Mouse (Mus musculus) heart, embryonic 15.5 days (tissue): ENCODE results near the gene Rpl9. TPM values are rescaled to one million over a fixed set of nuclear protein-coding genes. Genes with fewer than 3 reads are reported as not detected.
A peak's percentile ranks its signal among the peaks of the same experiment; 100 is the strongest.

ENCODE experiments used
- ATAC-seq: fragments of 200-750 bp; cut with Nextera tagmentation; replicated peaks from 2 replicates; pipeline ENCODE4 v1.8.0; 2017; ENCODE audit warnings: low read depth, moderate TSS enrichment; ENCODE audit not compliant: insufficient number of reproducible peaks, insufficient read depth, low FRiP score
- H3K27ac ChIP-seq: fragments of 300-500 bp; sonication (generic); 2 replicates; pipeline ENCODE4 v1.5.1; 2015; ENCODE audit warnings: mild to moderate bottlenecking, inconsistent platforms
- H3K27me3 ChIP-seq: fragments of 300-500 bp; sonication (generic); 2 replicates; pipeline ENCODE4 v1.6.1; 2015; ENCODE audit warnings: inconsistent platforms
- H3K36me3 ChIP-seq: fragments of 300-500 bp; sonication (generic); 2 replicates; pipeline ENCODE4 v1.6.1; 2015; ENCODE audit warnings: mild to moderate bottlenecking, inconsistent platforms
- H3K4me1 ChIP-seq: fragments of 300-500 bp; sonication (generic); replicated peaks from 2 replicates; pipeline ENCODE4 v1.6.1; 2015; ENCODE audit warnings: inconsistent platforms
- H3K4me2 ChIP-seq: fragments of 300-500 bp; sonication (generic); 2 replicates; pipeline ENCODE4 v1.6.1; 2015; ENCODE audit warnings: inconsistent platforms, mild to moderate bottlenecking, moderate library complexity
- H3K4me3 ChIP-seq: fragments of 300-500 bp; sonication (generic); 2 replicates; pipeline ENCODE4 v1.5.1; 2015; ENCODE audit warnings: mild to moderate bottlenecking, inconsistent platforms
- H3K9ac ChIP-seq: fragments of 300-500 bp; sonication (generic); 2 replicates; pipeline ENCODE4 v1.6.1; 2015; ENCODE audit warnings: mild to moderate bottlenecking, inconsistent platforms
- H3K9me3 ChIP-seq: fragments of 300-500 bp; sonication (generic); replicated peaks from 2 replicates; pipeline ENCODE4 v1.6.1; 2016; ENCODE audit warnings: inconsistent platforms
- WGBS: fragments of 180-500 bp; shearing (Covaris S2); methylation state at CpG from one replicate; pipeline ENCODE4 v1.1.7; 2015; ENCODE audit warnings: mixed read lengths; 5-methylcytosine and 5-hydroxymethylcytosine counted together
- polyA plus RNA-seq: library from polyadenylated mRNA; unstranded; fragments of >200 nt; fragmentation: Nextera tagmentation; extraction: Ambion mirVana; gene quantifications from 2 replicates; pipeline ENCODE4 v1.2.1, GENCODE M21; 2015

Gene Rpl9
- polyA plus RNA-seq, 1 experiment from 2014 or later = 539 TPM

DNA sequence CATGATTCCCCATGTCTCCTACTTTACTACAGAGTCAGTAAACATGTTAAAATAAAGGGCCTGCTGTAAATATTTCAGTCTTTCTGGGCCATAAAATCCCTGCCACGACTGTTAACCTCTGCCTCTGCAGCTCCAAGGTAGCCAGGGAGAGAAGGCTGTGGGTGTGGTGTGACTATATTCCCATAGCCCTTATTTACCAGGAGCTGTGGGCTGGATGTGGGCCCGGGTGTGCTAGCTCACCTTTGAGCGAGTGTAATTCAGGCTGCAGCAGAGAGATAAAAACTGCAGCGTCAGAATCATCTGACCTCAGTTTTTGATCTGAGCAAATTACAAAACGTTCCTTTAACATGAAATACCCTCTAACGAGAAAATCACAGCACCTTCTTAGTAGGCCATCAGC is 29.6 kb upstream of the Rpl9 start:
- no peak overlapping the region for H3K9ac ChIP-seq
- H3K27ac ChIP-seq = no peak overlapping the region
- no peak overlapping the region for H3K4me2 ChIP-seq
- peaks cover 64% of the 10 kb centered on the region for H3K36me3 ChIP-seq
- no peaks in the 10 kb centered on the region for H3K9me3 ChIP-seq
- no peak overlapping the region for H3K4me3 ChIP-seq
- peaks cover 13% of the 10 kb centered on the region for H3K4me1 ChIP-seq
- ATAC-seq = no peak
- no peaks in the 10 kb centered on the region for H3K27me3 ChIP-seq
- WGBS = 75% methylated on average over 6 of the region's 6 CpGs

DNA sequence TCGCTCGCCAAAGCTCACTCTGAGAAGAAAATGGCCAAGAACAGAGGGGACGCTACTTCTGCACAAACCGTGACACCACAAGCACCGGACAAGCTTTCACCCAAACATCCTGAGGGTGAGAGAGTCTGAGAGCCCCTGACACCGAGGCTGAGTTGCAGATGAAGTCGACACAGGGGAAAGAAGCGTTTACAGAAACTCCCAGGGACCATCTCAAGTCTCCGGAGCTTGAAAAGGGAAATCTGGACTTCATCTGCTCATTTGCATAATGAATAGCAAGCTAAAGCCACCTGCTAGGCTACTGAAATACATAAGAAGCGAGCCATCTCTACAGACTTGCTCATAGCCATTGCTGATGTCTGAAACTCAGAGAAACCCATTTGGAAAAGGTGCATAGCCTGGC is 27.9 kb upstream of the Rpl9 start:
- Histone ChIP-seq H3K4me2 (no peak overlapping the region), H3K9ac (no peak overlapping the region), H3K4me3 (no peak overlapping the region), H3K9me3 (no peaks in the 10 kb centered on the region), H3K27me3 (no peaks in the 10 kb centered on the region), H3K36me3 (peaks cover 60% of the 10 kb centered on the region), H3K4me1 (peaks cover 27% of the 10 kb centered on the region), H3K27ac (no peak overlapping the region)
- no peak for ATAC-seq
- WGBS = 78% methylated on average over 10 of the region's 10 CpGs

DNA sequence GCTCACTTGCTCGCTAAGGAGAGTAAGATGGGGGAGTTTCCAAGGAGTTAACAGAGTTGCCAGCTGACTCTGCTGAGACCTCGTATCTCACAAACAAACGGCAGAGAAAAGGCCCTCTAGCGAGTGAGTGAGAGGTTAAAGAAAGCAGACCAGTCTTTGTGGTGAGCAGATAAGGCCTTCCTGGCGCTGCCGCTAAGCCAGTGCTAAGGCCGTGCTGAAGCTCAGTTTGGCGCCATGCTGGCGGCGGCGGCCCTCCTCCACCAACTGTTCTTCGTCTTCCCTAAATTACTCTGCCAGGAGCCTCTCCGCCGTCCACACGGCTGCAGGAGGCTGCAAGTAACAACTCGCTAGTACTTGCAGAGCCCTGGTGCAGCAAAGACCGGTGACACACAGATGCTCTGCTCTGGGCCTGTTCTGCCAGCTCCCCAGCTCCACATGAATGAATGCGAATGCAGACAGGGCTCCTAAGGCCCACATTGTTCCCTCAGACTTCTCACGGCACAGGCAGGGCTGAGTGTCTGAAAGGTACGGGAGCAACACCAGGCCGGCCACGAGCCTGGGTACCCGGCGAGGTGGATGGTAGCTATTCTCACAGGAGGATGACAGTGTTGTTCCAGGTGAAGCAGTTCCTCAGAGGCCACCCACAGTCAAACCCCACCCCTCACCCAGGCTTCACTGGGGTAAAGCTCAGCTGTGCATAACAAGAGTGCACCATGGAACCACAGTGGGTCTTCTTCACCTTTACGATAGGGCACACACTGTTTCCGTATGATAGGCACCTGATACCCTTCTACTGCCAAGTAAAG is 24.6 kb upstream of the Rpl9 start:
- no peaks in the 10 kb centered on the region for H3K9me3 ChIP-seq
- no peaks in the 10 kb centered on the region for H3K27me3 ChIP-seq
- peaks cover 29% of the 10 kb centered on the region for H3K4me1 ChIP-seq
- H3K36me3 ChIP-seq = peaks cover 40% of the 10 kb centered on the region
- WGBS = 17% methylated on average over 26 of the region's 26 CpGs
- no peak overlapping the region; the same call in 1 of the 2 replicates for H3K4me3 ChIP-seq
- peak; percentile 87 for ATAC-seq
- H3K9ac ChIP-seq = 0 out of 2 replicates have a peak overlapping the region, but pooled peaks have one; percentile 10
- peak overlapping the region; percentile 45 for H3K4me2 ChIP-seq
- H3K27ac ChIP-seq = peak overlapping the region; percentile 91

GRCm38 (mm10) chr5:65407989-65408388 is 16.7 kb upstream of the Rpl9 start:
- ATAC-seq = no peak
- no peak overlapping the region for H3K27ac ChIP-seq
- peaks cover 68% of the 10 kb centered on the region for H3K36me3 ChIP-seq
- H3K9ac ChIP-seq = no peak overlapping the region
- no peaks in the 10 kb centered on the region for H3K27me3 ChIP-seq
- H3K4me2 ChIP-seq = no peak overlapping the region
- no peak overlapping the region for H3K4me3 ChIP-seq
- H3K4me1 ChIP-seq = no peaks in the 10 kb centered on the region
- H3K9me3 ChIP-seq = no peaks in the 10 kb centered on the region
- WGBS = 62% methylated on average over 12 of the region's 12 CpGs

DNA sequence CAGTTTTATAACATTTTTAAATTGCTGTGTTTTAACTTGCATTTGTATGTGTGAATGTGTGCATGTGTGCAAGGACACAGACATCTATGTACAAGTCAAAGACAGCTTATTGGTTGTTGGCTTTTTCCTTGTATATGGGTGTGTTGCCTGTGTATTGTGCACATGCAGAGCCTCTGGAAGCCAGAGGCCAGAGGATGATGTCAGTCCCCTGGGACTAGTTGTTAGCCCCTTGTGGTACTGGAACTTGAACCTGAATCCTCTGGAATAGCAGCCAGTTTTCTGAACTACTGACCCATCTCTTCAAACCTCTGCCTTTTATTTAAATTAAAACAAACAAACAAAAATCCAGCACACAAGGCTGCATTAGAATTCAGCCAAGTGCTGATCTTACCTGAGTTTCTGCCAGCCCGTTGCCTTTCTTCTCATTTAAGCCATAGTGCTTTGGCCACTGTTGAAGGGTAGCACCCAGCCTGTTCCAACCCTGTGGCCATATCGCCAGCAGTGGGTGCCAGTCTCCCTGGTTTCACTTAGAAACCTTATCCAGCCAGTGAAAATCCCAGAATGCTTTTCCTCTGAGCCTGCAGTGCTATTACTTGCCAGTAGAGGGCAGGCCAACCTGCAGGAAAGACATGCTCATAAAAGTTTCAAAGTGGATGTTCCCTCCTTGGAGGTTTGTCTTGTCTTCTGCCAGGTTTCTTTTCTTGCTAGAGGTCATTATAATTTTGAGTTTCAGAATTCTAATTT is 10.2 kb upstream of the Rpl9 start:
- Histone ChIP-seq H3K27me3 (no peaks in the 10 kb centered on the region), H3K9ac (no peak overlapping the region), H3K9me3 (no peaks in the 10 kb centered on the region), H3K4me2 (no peak overlapping the region), H3K36me3 (peaks cover 74% of the 10 kb centered on the region), H3K27ac (no peak overlapping the region), H3K4me3 (no peak overlapping the region), H3K4me1 (no peaks in the 10 kb centered on the region)
- peak; percentile 53; the same call in 1 of the 2 replicates for ATAC-seq
- WGBS = 27% methylated on average over 2 of the region's 2 CpGs

GRCm38 (mm10) chr5:65394425-65394824 is 3.2 kb upstream of the Rpl9 start:
- 90% methylated on average over 7 of the region's 7 CpGs for WGBS
- Histone ChIP-seq H3K9me3 (no peaks in the 10 kb centered on the region), H3K27me3 (no peaks in the 10 kb centered on the region), H3K4me3 (no peak overlapping the region), H3K4me1 (peaks cover 9% of the 10 kb centered on the region), H3K36me3 (peaks cover 40% of the 10 kb centered on the region), H3K9ac (no peak overlapping the region), H3K27ac (no peak overlapping the region), H3K4me2 (no peak overlapping the region)
- no peak for ATAC-seq

GRCm38 (mm10) chr5:65391753-65392152 is 509 bp upstream of the Rpl9 start:
- peaks cover 49% of the 10 kb centered on the region for H3K36me3 ChIP-seq
- no peak for ATAC-seq
- 1% methylated on average over 12 of the region's 12 CpGs for WGBS
- H3K9me3 ChIP-seq = no peaks in the 10 kb centered on the region
- peak overlapping the region; percentile 71 for H3K9ac ChIP-seq
- peak overlapping the region; percentile 68 for H3K4me2 ChIP-seq
- H3K27me3 ChIP-seq = no peaks in the 10 kb centered on the region
- peaks cover 14% of the 10 kb centered on the region for H3K4me1 ChIP-seq
- H3K4me3 ChIP-seq = peak overlapping the region; percentile 97
- peak overlapping the region; percentile 62 for H3K27ac ChIP-seq

GRCm38 (mm10) chr5:65387008-65387867 is 4.0 kb downstream of the Rpl9 start:
- no peak for ATAC-seq
- Histone ChIP-seq H3K9me3 (no peaks in the 10 kb centered on the region), H3K4me3 (no peak overlapping the region), H3K27ac (no peak overlapping the region), H3K4me2 (no peak overlapping the region), H3K9ac (no peak overlapping the region), H3K36me3 (peaks cover 38% of the 10 kb centered on the region), H3K27me3 (no peaks in the 10 kb centered on the region), H3K4me1 (peaks cover 14% of the 10 kb centered on the region)
- WGBS = 83% methylated on average over 6 of the region's 6 CpGs

DNA sequence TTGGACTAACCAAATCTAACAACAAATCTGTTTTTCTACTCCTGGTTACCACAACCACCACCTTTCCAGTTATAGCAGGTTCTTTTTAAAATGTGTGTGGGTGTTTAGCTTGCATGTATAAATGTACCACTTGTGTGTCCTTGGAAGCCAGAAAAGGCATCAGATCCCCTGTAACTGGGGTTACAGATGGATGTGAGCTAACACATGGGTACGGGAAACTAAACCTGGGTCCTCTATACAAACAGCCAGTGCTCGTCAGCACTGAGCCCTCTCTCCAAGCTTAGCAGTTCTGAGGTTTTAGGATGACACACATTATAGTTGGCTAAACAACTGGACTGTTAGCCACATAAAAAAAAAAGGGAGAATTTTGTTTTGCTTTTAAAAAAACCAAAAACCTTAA is 5.5 kb downstream of the Rpl9 start:
- H3K4me2 ChIP-seq = no peak overlapping the region
- H3K27me3 ChIP-seq = no peaks in the 10 kb centered on the region
- peaks cover 14% of the 10 kb centered on the region for H3K4me1 ChIP-seq
- no peak for ATAC-seq
- no peak overlapping the region for H3K27ac ChIP-seq
- H3K36me3 ChIP-seq = peaks cover 38% of the 10 kb centered on the region
- H3K4me3 ChIP-seq = no peak overlapping the region
- H3K9ac ChIP-seq = no peak overlapping the region
- WGBS = 74% methylated on average over 2 of the region's 2 CpGs
- no peaks in the 10 kb centered on the region for H3K9me3 ChIP-seq

DNA sequence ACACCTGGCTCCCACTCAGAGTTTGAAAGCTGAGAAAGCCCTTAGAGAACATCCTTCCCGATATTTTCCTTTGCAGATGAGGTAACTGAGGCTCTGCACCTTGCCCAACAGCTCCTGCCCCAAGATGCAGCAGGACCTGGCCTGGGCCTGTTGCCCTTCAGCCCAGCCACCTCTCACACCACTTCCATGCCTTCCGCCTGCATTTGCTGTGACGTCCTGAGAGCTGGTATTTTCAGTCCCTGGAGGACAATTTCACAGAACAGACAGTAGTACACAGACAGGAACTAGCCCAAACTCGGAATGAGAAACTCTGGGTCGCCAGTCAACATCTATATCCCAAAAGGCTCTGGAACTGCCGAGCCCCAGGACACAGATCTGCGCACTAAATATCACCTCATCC is 16.5 kb downstream of the Rpl9 start:
- WGBS = 76% methylated on average over 7 of the region's 7 CpGs
- ATAC-seq = no peak
- H3K9ac ChIP-seq = no peak overlapping the region

GRCm38 (mm10) chr5:65371551-65371950 is 19.7 kb downstream of the Rpl9 start:
- no peak overlapping the region for H3K4me3 ChIP-seq
- no peaks in the 10 kb centered on the region for H3K4me1 ChIP-seq
- no peaks in the 10 kb centered on the region for H3K9me3 ChIP-seq
- no peaks in the 10 kb centered on the region for H3K36me3 ChIP-seq
- WGBS = 92% methylated on average over 7 of the region's 7 CpGs
- ATAC-seq = no peak
- no peak overlapping the region for H3K27ac ChIP-seq
- H3K27me3 ChIP-seq = no peaks in the 10 kb centered on the region
- no peak overlapping the region for H3K4me2 ChIP-seq
- no peak overlapping the region for H3K9ac ChIP-seq

More for the DNA sequence above, 16.5 kb downstream of the Rpl9 start:
- H3K27ac ChIP-seq = no peak overlapping the region
- H3K4me2 ChIP-seq = no peak overlapping the region
- H3K9me3 ChIP-seq = no peaks in the 10 kb centered on the region
- no peaks in the 10 kb centered on the region for H3K4me1 ChIP-seq
- H3K36me3 ChIP-seq = no peaks in the 10 kb centered on the region
- no peak overlapping the region for H3K4me3 ChIP-seq
- H3K27me3 ChIP-seq = no peaks in the 10 kb centered on the region
